Mouse (Mus musculus) heart, embryonic 11.5 days (tissue): ENCODE measurements around the gene Rtbdn. TPM values are rescaled to one million over a fixed set of nuclear protein-coding genes. Genes with fewer than 3 reads are reported as not detected.
A peak's percentile ranks its signal among the peaks of the same experiment; 100 is the strongest.

ENCODE experiments used
- ATAC-seq: fragments of 200-750 bp; cut with Nextera tagmentation; replicated peaks from 2 replicates; pipeline ENCODE4 v1.8.0; 2017; ENCODE audit warnings: moderate library complexity; ENCODE audit not compliant: insufficient number of reproducible peaks, low FRiP score, low TSS enrichment
- H3K27ac ChIP-seq: fragments of 300-500 bp; sonication (generic); 2 replicates; pipeline ENCODE4 v1.5.1; 2014; ENCODE audit warnings: mild to moderate bottlenecking, low read depth, low read length
- H3K27me3 ChIP-seq: fragments of 300-500 bp; sonication (generic); 2 replicates; pipeline ENCODE4 v1.6.1; 2014; ENCODE audit warnings: mild to moderate bottlenecking, low read length, mixed read lengths; ENCODE audit not compliant: control insufficient read depth, insufficient read depth
- H3K36me3 ChIP-seq: fragments of 300-500 bp; sonication (generic); 2 replicates; pipeline ENCODE4 v1.6.1; 2014; ENCODE audit warnings: mild to moderate bottlenecking, low read length, moderate library complexity, mixed read lengths; ENCODE audit not compliant: control insufficient read depth, insufficient read depth
- H3K4me1 ChIP-seq: fragments of 300-500 bp; sonication (generic); 2 replicates; pipeline ENCODE4 v1.6.1; 2014; ENCODE audit warnings: low read length; ENCODE audit not compliant: control insufficient read depth, insufficient read depth
- H3K4me2 ChIP-seq: fragments of 300-500 bp; sonication (generic); 2 replicates; pipeline ENCODE4 v1.6.1; 2014; ENCODE audit warnings: mild to moderate bottlenecking, moderate library complexity
- H3K4me3 ChIP-seq: fragments of 300-500 bp; sonication (generic); 2 replicates; pipeline ENCODE4 v1.5.1; 2014; ENCODE audit warnings: low read depth, low read length
- H3K9ac ChIP-seq: fragments of 300-500 bp; sonication (generic); 2 replicates; pipeline ENCODE4 v1.6.1; 2014; ENCODE audit warnings: mild to moderate bottlenecking, low read depth, low read length, moderate library complexity
- H3K9me3 ChIP-seq: fragments of 300-500 bp; sonication (generic); replicated peaks from 2 replicates; pipeline ENCODE4 v1.6.1; 2016; ENCODE audit warnings: low read length; ENCODE audit not compliant: control insufficient read depth
- whole genome bisulfite sequencing: fragments of 180-500 bp; shearing (Covaris S2); extraction: QIAGEN DNeasy Blood & Tissue Kit; methylation state at CpG from one replicate; pipeline ENCODE4 v1.1.7; 2014; ENCODE audit not compliant: insufficient replicate concordance; 5-methylcytosine and 5-hydroxymethylcytosine counted together
- microRNA-seq: library from miRNA; unstranded; fragments of <30 nt; microRNA quantifications from one replicate; pipeline ENCODE4, GENCODE M21; 2016; ENCODE audit warnings: borderline number of aligned reads
- polyA plus RNA-seq: library from polyadenylated mRNA; unstranded; fragments of >200 nt; fragmentation: Nextera tagmentation; extraction: Ambion mirVana; gene quantifications from 2 replicates; pipeline ENCODE4 v1.2.1, GENCODE M21; 2014

Rtbdn gene
- polyA plus RNA-seq, 1 experiment from 2014 or later = not detected

- Histone ChIP-seq H3K4me2 (peak within 1 kb of the TSS; percentile 99), H3K36me3 (no peaks in the 10 kb centered on the region; the same call in 1 of the 2 replicates), H3K27me3 (peaks cover 12% of the 10 kb centered on the region), H3K9ac (peak within 1 kb of the TSS; percentile 77), H3K9me3 (no peaks in the 10 kb centered on the region), H3K4me3 (peak within 1 kb of the TSS; percentile 63), H3K27ac (no peak within 1 kb of the TSS), H3K4me1 (peaks cover 12% of the 10 kb centered on the region)
- peak; percentile 90 for ATAC-seq
- under 1% methylated on average over 28 of the region's 28 CpGs for WGBS
Measured at GRCm38 (mm10) chr8:84990349-84990748, 43.6 kb downstream of the Rtbdn start, which contains the start of gene Hook2. Gene Hook2, plus strand, starts transcription at chr8:84990603.

- H3K9ac ChIP-seq = peak overlapping the region; percentile 77
- H3K36me3 ChIP-seq = no peaks in the 10 kb centered on the region; the same call in 1 of the 2 replicates
- 2% methylated on average over 15 of the region's 15 CpGs for WGBS
- peak overlapping the region; percentile 99 for H3K4me2 ChIP-seq
- H3K4me1 ChIP-seq = peaks cover 12% of the 10 kb centered on the region
- H3K27ac ChIP-seq = no peak overlapping the region
- peak overlapping the region; percentile 63 for H3K4me3 ChIP-seq
- no peaks in the 10 kb centered on the region for H3K9me3 ChIP-seq
- H3K27me3 ChIP-seq = peaks cover 17% of the 10 kb centered on the region
- ATAC-seq = peak; percentile 51
Measured at GRCm38 (mm10) chr8:84990836-84991235, 44.0 kb downstream of the Rtbdn start.

- no peak overlapping the region for H3K27ac ChIP-seq
- WGBS = 91% methylated on average over 9 of the region's 9 CpGs
- no peak overlapping the region for H3K4me3 ChIP-seq
- no peaks in the 10 kb centered on the region; the same call in 1 of the 2 replicates for H3K36me3 ChIP-seq
- H3K4me2 ChIP-seq = no peak overlapping the region
- H3K9me3 ChIP-seq = no peaks in the 10 kb centered on the region
- H3K9ac ChIP-seq = no peak overlapping the region
- peaks cover 36% of the 10 kb centered on the region for H3K27me3 ChIP-seq
- H3K4me1 ChIP-seq = peaks cover 13% of the 10 kb centered on the region
- ATAC-seq = no peak
Measured at GRCm38 (mm10) chr8:84994375-84994774, 47.6 kb downstream of the Rtbdn start.

GRCm38 (mm10) chr8:84995680-84996079, 48.9 kb downstream of the Rtbdn start:
- WGBS = 29% methylated on average over 25 of the region's 25 CpGs

GRCm38 (mm10) chr8:84996978-84997377, 50.2 kb downstream of the Rtbdn start:
- H3K27me3 ChIP-seq = peaks cover 36% of the 10 kb centered on the region

More at GRCm38 (mm10) chr8:84995680-84996079, 48.9 kb downstream of the Rtbdn start:
- Histone ChIP-seq H3K9ac (0 out of 2 replicates have a peak overlapping the region, but pooled peaks have one; percentile 4), H3K36me3 (no peaks in the 10 kb centered on the region; the same call in 1 of the 2 replicates), H3K4me3 (no peak overlapping the region), H3K27me3 (peaks cover 36% of the 10 kb centered on the region), H3K4me2 (0 out of 2 replicates have a peak overlapping the region, but pooled peaks have one; percentile 20), H3K9me3 (no peaks in the 10 kb centered on the region), H3K4me1 (peaks cover 12% of the 10 kb centered on the region), H3K27ac (no peak overlapping the region)
- no peak for ATAC-seq

GRCm38 (mm10) chr8:84997649-84998295, 51.0 kb downstream of the Rtbdn start:
- peaks cover 9% of the 10 kb centered on the region for H3K4me1 ChIP-seq
- no peaks in the 10 kb centered on the region; the same call in 1 of the 2 replicates for H3K36me3 ChIP-seq
- H3K9ac ChIP-seq = peak overlapping the region; percentile 56; the same call in 1 of the 2 replicates
- WGBS = 4% methylated on average over 19 of the region's 19 CpGs
- H3K9me3 ChIP-seq = no peaks in the 10 kb centered on the region
- H3K27me3 ChIP-seq = peaks cover 36% of the 10 kb centered on the region
- H3K27ac ChIP-seq = no peak overlapping the region
- 0 out of 2 replicates have a peak, but pooled peaks have one; percentile 23 for ATAC-seq
- H3K4me2 ChIP-seq = peak overlapping the region; percentile 46
- no peak overlapping the region for H3K4me3 ChIP-seq

More at GRCm38 (mm10) chr8:84996978-84997377, 50.2 kb downstream of the Rtbdn start:
- Histone ChIP-seq H3K36me3 (no peaks in the 10 kb centered on the region; the same call in 1 of the 2 replicates), H3K4me3 (no peak overlapping the region), H3K27ac (no peak overlapping the region), H3K9ac (no peak overlapping the region), H3K9me3 (no peaks in the 10 kb centered on the region), H3K4me1 (peaks cover 9% of the 10 kb centered on the region), H3K4me2 (no peak overlapping the region)
- ATAC-seq = no peak
- WGBS = 72% methylated on average over 5 of the region's 5 CpGs

Small RNA genes lying within 50 kb of the gene (microRNA-seq; reads per million reads assigned to microRNA genes)
- gene Gm24197 = not detected

Other genes starting within 250 kb of the Rtbdn start
- 19.5 and 22.9 TPM in 2 replicates for gene Lyl1, start 245.5 kb upstream of the Rtbdn start, polyA plus RNA-seq
- gene G430095P16Rik, start 224.0 kb upstream of the Rtbdn start, polyA plus RNA-seq = 3.4 and 5.4 TPM in 2 replicates
- gene Nfix, start 146.6 kb upstream of the Rtbdn start, polyA plus RNA-seq = 6.1 and 7.6 TPM in 2 replicates
- 5.0 and 6.0 TPM in 2 replicates for gene Dand5, start 124.2 kb upstream of the Rtbdn start, polyA plus RNA-seq
- 51.5 and 52.2 TPM in 2 replicates for gene Gadd45gip1, start 115.5 kb upstream of the Rtbdn start, polyA plus RNA-seq
- 125 and 127 TPM in 2 replicates for gene Rad23a, start 106.3 kb upstream of the Rtbdn start, polyA plus RNA-seq
- gene Calr, start 100.1 kb upstream of the Rtbdn start, polyA plus RNA-seq = 830 and 894 TPM in 2 replicates
- 53.6 and 54.5 TPM in 2 replicates for gene Farsa, start 90.0 kb upstream of the Rtbdn start, polyA plus RNA-seq
- gene Syce2, start 74.9 kb upstream of the Rtbdn start, polyA plus RNA-seq = 44.2 and 49.6 TPM in 2 replicates
- gene Gcdh, start 53.1 kb upstream of the Rtbdn start, polyA plus RNA-seq = 36.2 and 40.4 TPM in 2 replicates
- 48.7 and 65.0 TPM in 2 replicates for gene Klf1, start 45.1 kb upstream of the Rtbdn start, polyA plus RNA-seq
- gene Dnase2a, start 38.4 kb upstream of the Rtbdn start, polyA plus RNA-seq = 4.3 and 5.4 TPM in 2 replicates
- gene Mast1, start 9.6 kb upstream of the Rtbdn start, polyA plus RNA-seq = 0.27 TPM in 1 of 2 replicates, not detected in the other
- gene Gm49661, start 22.4 kb downstream of the Rtbdn start, polyA plus RNA-seq = not detected in 2 replicates
- gene Prdx2, start 22.6 kb downstream of the Rtbdn start, polyA plus RNA-seq = 862 and 992 TPM in 2 replicates
- 95.9 and 106 TPM in 2 replicates for gene Rnaseh2a, start 22.8 kb downstream of the Rtbdn start, polyA plus RNA-seq
- gene Junb, start 31.7 kb downstream of the Rtbdn start, polyA plus RNA-seq = 7.6 and 9.3 TPM in 2 replicates
- 6.7 and 7.1 TPM in 2 replicates for gene Hook2, start 43.6 kb downstream of the Rtbdn start, polyA plus RNA-seq
- gene Best2, start 67.5 kb downstream of the Rtbdn start, polyA plus RNA-seq = not detected in 2 replicates
- gene Asna1, start 78.3 kb downstream of the Rtbdn start, polyA plus RNA-seq = 108 and 118 TPM in 2 replicates
- gene Trir, start 79.8 kb downstream of the Rtbdn start, polyA plus RNA-seq = 99.7 and 101 TPM in 2 replicates
- 15.7 and 16.2 TPM in 2 replicates for gene Tnpo2, start 89.9 kb downstream of the Rtbdn start, polyA plus RNA-seq
- 15.9 and 17.8 TPM in 2 replicates for gene Fbxw9, start 113.1 kb downstream of the Rtbdn start, polyA plus RNA-seq
- gene Gm5741, start 121.0 kb downstream of the Rtbdn start, polyA plus RNA-seq = 1.5 TPM in 1 of 2 replicates, not detected in the other
- 57.6 and 60.0 TPM in 2 replicates for gene Dhps, start 124.8 kb downstream of the Rtbdn start, polyA plus RNA-seq
- gene Wdr83os, start 133.7 kb downstream of the Rtbdn start, polyA plus RNA-seq = 120 and 124 TPM in 2 replicates
- 36.5 and 43.0 TPM in 2 replicates for gene Wdr83, start 134.3 kb downstream of the Rtbdn start, polyA plus RNA-seq
- 25.1 and 27.3 TPM in 2 replicates for gene Man2b1, start 136.3 kb downstream of the Rtbdn start, polyA plus RNA-seq
- gene Zfp791, start 176.1 kb downstream of the Rtbdn start, polyA plus RNA-seq = 0.46 and 0.59 TPM in 2 replicates
- not detected in 2 replicates for gene Cks1brt, start 204.9 kb downstream of the Rtbdn start, polyA plus RNA-seq